Mouse (Mus musculus) olfactory bulb, adult 2 months (tissue): ENCODE data around the gene Atf5.

ENCODE experiments used
- CTCF ChIP-seq: fragments of 200-500 bp; IDR thresholded peaks from 2 replicates; pipeline ENCODE4 v1.5.1; 2012; ENCODE audit warnings: low read depth, mild to moderate bottlenecking, low read length, moderate library complexity; ENCODE audit not compliant: insufficient read depth
- POLR2A ChIP-seq: fragments of 200-500 bp; IDR thresholded peaks from 2 replicates; pipeline ENCODE4 v1.6.1; 2012; ENCODE audit warnings: mild to moderate bottlenecking, low read depth, low read length, moderate library complexity; ENCODE audit not compliant: insufficient read depth

DNA sequence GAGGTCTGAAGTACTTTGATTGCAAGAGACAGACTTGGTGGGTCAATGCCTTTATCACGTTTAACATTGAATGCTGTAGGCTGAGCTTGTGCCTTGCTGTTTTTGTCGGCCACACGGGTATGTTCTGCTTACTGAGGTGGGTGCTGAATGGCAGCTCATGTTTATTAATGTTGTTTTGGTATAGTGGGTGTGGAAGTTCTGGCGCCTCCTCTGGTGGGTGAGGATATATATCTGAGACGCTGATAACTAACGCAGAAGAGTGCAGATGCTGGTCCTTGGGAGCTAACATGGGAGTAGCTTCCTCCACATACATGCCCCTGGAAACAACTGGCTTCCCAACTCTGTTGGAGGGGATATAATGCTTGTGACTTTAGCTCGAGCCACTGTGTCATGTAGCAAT is 7.0 kb upstream of the Atf5 start:
- TF ChIP-seq POLR2A (no peak), CTCF (no peak)
